Mouse (Mus musculus) 416B (cell line): ENCODE results near the gene Cbx4.

ENCODE experiments used
- DNase-seq: peaks from one replicate; pipeline ENCODE4 v3.0.0; 2011; ENCODE audit warnings: low read depth

The Cbx4 gene

GRCm38 (mm10) chr11:119086144-119086971 lies at the start of gene Cbx4:
Cbx4 (minus strand) TSS chr11:119086221.
- peak; percentile 96 for DNase-seq

- no peak for DNase-seq
Measured at GRCm38 (mm10) chr11:119134586-119134985, 48.6 kb upstream of the Cbx4 start.

- DNase-seq = no peak
Measured at GRCm38 (mm10) chr11:119133437-119134221, 47.6 kb upstream of the Cbx4 start.

- DNase-seq = no peak
Measured at GRCm38 (mm10) chr11:119132198-119133035, 46.4 kb upstream of the Cbx4 start.

GRCm38 (mm10) chr11:119130081-119130765 lies 44.2 kb upstream of the Cbx4 start:
- DNase-seq = no peak

GRCm38 (mm10) chr11:119129281-119130058 lies 43.4 kb upstream of the Cbx4 start:
- no peak for DNase-seq

- DNase-seq = no peak
Measured at GRCm38 (mm10) chr11:119128668-119129280, 42.8 kb upstream of the Cbx4 start.

GRCm38 (mm10) chr11:119127686-119128473 lies 41.9 kb upstream of the Cbx4 start:
- DNase-seq = peak; percentile 95

GRCm38 (mm10) chr11:119127147-119127546 lies 41.1 kb upstream of the Cbx4 start:
- DNase-seq = peak; percentile 74

- peak; percentile 94 for DNase-seq
Measured at GRCm38 (mm10) chr11:119125929-119126861, 40.2 kb upstream of the Cbx4 start.

- no peak for DNase-seq
Measured at GRCm38 (mm10) chr11:119124536-119124935, 38.5 kb upstream of the Cbx4 start.

- DNase-seq = peak; percentile 68
Measured at GRCm38 (mm10) chr11:119123522-119124319, 37.7 kb upstream of the Cbx4 start.

- peak; percentile 48 for DNase-seq
Measured at GRCm38 (mm10) chr11:119122396-119122795, 36.4 kb upstream of the Cbx4 start.

GRCm38 (mm10) chr11:119118905-119119304 lies 32.9 kb upstream of the Cbx4 start:
- no peak for DNase-seq

GRCm38 (mm10) chr11:119117945-119118344 lies 31.9 kb upstream of the Cbx4 start:
- DNase-seq = no peak

GRCm38 (mm10) chr11:119116992-119117391 lies 31.0 kb upstream of the Cbx4 start:
- no peak for DNase-seq

- no peak for DNase-seq
Measured at GRCm38 (mm10) chr11:119112721-119113120, 26.7 kb upstream of the Cbx4 start.
